Mouse (Mus musculus) gastrocnemius, adult 8-10 months (tissue): ENCODE data around the gene Gpa33. TPM values are rescaled to one million over a fixed set of nuclear protein-coding genes. Genes with fewer than 3 reads are reported as not detected.

Experiments used
- total RNA-seq, 4 experiments: library from RNA; stranded (reverse); gene quantifications; 2 replicates each; pipeline ENCODE4 v1.2.4; 2022

Gene Gpa33
- total RNA-seq, 4 experiments from 2014 or later, result not detected

Other genes starting within 250 kb of the Gpa33 start
- gene Pou2f1, start 127.6 kb upstream of the Gpa33 start, total RNA-seq, result 1 to 10 TPM; 7.4 to 8.9 (median 7.9) TPM
- gene Dusp27, start 2.3 kb upstream of the Gpa33 start, total RNA-seq, result 10 to 100 TPM; 60.7 to 80.1 (median 69.3) TPM
- gene Mael, start 108.5 kb downstream of the Gpa33 start, total RNA-seq, result not detected
- 1 to 10 TPM; 1.3 to 2.0 (median 1.5) TPM for gene Ildr2, start 123.9 kb downstream of the Gpa33 start, total RNA-seq
- 1 to 10 TPM; 3.7 to 5.9 (median 4.7) TPM for gene Tada1, start 248.9 kb downstream of the Gpa33 start, total RNA-seq